Mouse (Mus musculus) cerebellum, adult 2 months (tissue): ENCODE results near the gene Wdfy3. TPM values are rescaled to one million over a fixed set of nuclear protein-coding genes. Genes with fewer than 3 reads are reported as not detected.

Source experiments
- DNase-seq, 2 experiments: peaks; one replicate each; pipeline ENCODE4 v3.0.0; 2021
- H3K27ac ChIP-seq: fragments of 200-500 bp; 2 replicates; pipeline ENCODE4 v1.5.1; 2012; ENCODE audit warnings: low read length, control low read depth, inconsistent platforms; ENCODE audit not compliant: insufficient read depth
- H3K27me3 ChIP-seq: fragments of 200-500 bp; 2 replicates; pipeline ENCODE4 v1.6.1; 2012; ENCODE audit warnings: inconsistent platforms, mild to moderate bottlenecking, low read length, moderate library complexity; ENCODE audit not compliant: control insufficient read depth, insufficient read depth
- H3K4me1 ChIP-seq: fragments of 200-500 bp; 2 replicates; pipeline ENCODE4 v1.6.1; 2011; ENCODE audit warnings: low read length; ENCODE audit not compliant: control insufficient read depth, insufficient read depth
- H3K4me3 ChIP-seq: fragments of 200-500 bp; replicated peaks from 2 replicates; pipeline ENCODE3; 2011; ENCODE audit warnings: mild to moderate bottlenecking, low read depth, low read length, control low read depth; ENCODE audit not compliant: insufficient read depth
- CTCF ChIP-seq: fragments of 200-500 bp; IDR thresholded peaks from 2 replicates; pipeline ENCODE4 v1.5.1; 2011; ENCODE audit warnings: low read depth, mild to moderate bottlenecking, control low read depth, low read length, moderate library complexity, borderline replicate concordance; ENCODE audit not compliant: insufficient read depth
- POLR2A ChIP-seq: fragments of 200-500 bp; IDR thresholded peaks from 2 replicates; pipeline ENCODE4 v1.6.1; 2011; ENCODE audit warnings: low read length, control low read depth, borderline replicate concordance; ENCODE audit not compliant: insufficient read depth
- WGBS: fragments of 180-500 bp; shearing (Covaris S2); methylation state at CpG from one replicate; pipeline ENCODE4 v1.1.7; 2018; 5-methylcytosine and 5-hydroxymethylcytosine counted together
- polyA plus RNA-seq: library from polyadenylated mRNA; depleted of rRNA; stranded (reverse); fragments of >200 nt; gene quantifications from 2 replicates; pipeline ENCODE4 v1.2.3, GENCODE M21; 2012

Gene Wdfy3
- polyA plus RNA-seq, 1 experiment, result 75.4 TPM

- H3K4me1 ChIP-seq, result peaks cover 29% of the 10 kb centered on the region
Observed at GRCm38 (mm10) chr5:101828932-101829331, 240.8 kb downstream of the Wdfy3 start.

GRCm38 (mm10) chr5:101827477-101827876 is 242.2 kb downstream of the Wdfy3 start:
- 61% methylated on average over 12 of the region's 12 CpGs for WGBS
- no peak for DNase-seq
- H3K27ac ChIP-seq, result no peak overlapping the region
- H3K27me3 ChIP-seq, result no peaks in the 10 kb centered on the region
- no peak for TF ChIP-seq POLR2A
- no peak for TF ChIP-seq CTCF
- H3K4me3 ChIP-seq, result no peak overlapping the region
- peaks cover 26% of the 10 kb centered on the region for H3K4me1 ChIP-seq

More at GRCm38 (mm10) chr5:101828932-101829331, 240.8 kb downstream of the Wdfy3 start:
- 28% methylated on average over 3 of the region's 3 CpGs for WGBS
- DNase-seq, result no peak
- H3K27ac ChIP-seq, result no peak overlapping the region
- TF ChIP-seq CTCF (no peak), POLR2A (no peak)
- H3K4me3 ChIP-seq, result no peak overlapping the region
- H3K27me3 ChIP-seq, result no peaks in the 10 kb centered on the region

DNA sequence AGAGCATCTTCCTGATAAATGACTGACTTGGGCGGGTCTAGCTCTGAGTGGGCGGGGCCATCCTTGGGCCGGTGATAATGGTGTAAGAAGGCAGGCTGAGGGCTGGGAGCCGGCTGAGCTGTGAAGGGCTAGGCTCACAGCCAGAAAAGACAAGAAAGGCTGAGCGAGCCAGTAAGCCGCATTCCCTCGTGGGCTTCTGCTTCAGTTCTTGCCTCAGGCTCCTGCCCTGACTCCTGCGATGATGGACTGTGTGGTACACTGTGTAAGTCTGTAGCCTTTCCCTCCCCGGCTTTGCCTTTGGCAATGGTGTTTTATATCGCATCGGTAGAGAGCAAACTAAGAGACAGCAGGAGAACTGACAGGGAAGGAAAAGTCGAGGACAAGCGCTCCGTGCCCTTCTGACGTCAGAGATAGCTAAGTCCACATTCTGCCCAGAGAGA is 243.2 kb downstream of the Wdfy3 start:
- no peaks in the 10 kb centered on the region for H3K27me3 ChIP-seq
- peak; percentile 49 to 60 for DNase-seq
- H3K4me3 ChIP-seq, result peak overlapping the region; percentile 11
- peaks cover 18% of the 10 kb centered on the region for H3K4me1 ChIP-seq
- no peak for TF ChIP-seq CTCF
- TF ChIP-seq POLR2A, result no peak
- 3% methylated on average over 15 of the region's 15 CpGs for WGBS
- no peak overlapping the region for H3K27ac ChIP-seq

DNA sequence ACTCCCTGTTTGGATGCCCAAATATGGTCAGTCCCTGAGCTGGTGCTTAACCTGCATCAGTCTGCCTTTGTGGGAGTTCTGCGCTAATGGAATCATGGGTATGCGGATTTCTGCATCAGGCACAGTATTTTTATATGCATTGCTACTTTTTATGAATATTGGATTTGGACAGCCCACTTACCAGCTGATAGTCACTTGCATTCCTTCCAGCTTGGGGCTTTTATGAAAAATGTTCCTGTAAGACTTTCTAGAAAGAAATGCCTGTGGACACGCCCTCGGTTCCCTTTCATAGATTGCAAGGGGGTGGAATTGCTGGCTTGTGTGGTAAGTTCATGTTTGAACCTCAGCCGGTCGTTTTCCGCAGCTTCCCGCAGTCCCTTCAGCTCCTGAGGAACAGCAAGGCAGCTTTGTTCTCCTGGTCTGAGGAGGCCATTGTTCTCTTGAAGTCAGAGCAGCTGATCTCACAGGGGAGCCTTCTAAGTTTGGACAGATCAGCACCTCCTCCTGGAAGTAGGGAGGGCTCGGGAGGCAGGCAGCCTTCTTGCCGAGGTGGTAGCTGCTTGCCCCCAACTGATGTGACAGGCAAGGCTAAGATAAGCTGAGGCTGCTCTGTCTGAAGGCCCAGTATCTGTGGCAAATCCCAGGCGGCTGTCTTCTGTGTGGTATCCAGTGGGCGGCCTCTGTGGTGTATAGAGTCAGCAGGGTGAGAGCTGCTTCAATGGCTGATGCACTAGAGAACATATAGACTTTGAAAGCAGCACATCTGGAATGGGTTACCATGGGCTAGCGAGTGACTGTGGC is 244.4 kb downstream of the Wdfy3 start:
- Histone ChIP-seq H3K4me3 (no peak overlapping the region), H3K4me1 (peaks cover 12% of the 10 kb centered on the region), H3K27ac (no peak overlapping the region), H3K27me3 (no peaks in the 10 kb centered on the region)
- 58% methylated on average over 13 of the region's 13 CpGs for WGBS
- no peak for TF ChIP-seq CTCF
- no peak for TF ChIP-seq POLR2A
- no peak for DNase-seq

- no peak for TF ChIP-seq CTCF
- TF ChIP-seq POLR2A, result no peak
- Histone ChIP-seq H3K27ac (no peak overlapping the region), H3K4me3 (no peak overlapping the region)
Observed at GRCm38 (mm10) chr5:101822311-101822670, 247.4 kb downstream of the Wdfy3 start.

DNA sequence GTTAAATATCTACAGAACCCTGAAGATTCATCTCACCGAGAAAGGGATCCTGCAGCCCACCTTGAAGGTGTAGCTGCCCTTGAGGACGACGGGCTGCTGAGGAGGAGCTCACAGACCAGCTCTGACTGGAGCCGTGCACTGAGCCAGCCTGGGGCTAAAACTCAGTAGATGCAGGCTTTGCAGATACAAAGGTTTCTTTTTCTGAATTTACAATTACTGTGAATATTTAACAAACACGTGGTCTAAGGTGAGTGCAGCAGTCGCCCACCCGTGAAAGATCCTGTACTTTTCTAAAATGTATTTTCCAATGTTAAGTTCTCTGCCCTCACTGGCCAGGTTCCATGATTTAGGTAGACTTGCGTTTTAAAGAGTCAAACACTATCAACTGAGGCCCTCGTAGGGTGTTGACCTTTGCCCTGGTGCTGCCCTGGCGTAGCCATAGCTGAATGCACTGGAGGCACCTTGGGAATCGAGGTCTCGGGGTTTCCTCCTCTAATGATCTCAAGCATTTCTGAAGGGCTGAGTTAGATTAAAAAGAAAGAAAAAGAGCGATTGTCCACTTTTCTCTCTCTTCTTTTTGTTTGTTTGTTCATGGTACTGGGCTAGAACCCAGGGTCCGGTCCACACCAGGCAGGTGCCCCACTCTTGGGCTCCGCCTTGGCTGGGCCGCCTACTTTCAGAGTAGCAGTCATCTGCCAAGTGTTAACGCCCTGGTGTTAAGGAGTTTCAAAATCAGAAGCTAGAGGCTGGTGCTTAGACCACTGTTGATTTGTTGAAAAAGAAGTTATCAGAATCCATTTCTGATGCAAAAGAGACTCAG is 248.0 kb downstream of the Wdfy3 start:
- H3K27me3 ChIP-seq, result no peaks in the 10 kb centered on the region
- 74% methylated on average over 17 of the region's 17 CpGs for WGBS
- no peak overlapping the region for H3K4me3 ChIP-seq
- TF ChIP-seq CTCF, result no peak
- no peak for TF ChIP-seq POLR2A
- DNase-seq, result no peak
- 0 out of 2 replicates have a peak, but pooled peaks cover 5% of the 10 kb centered on the region for H3K4me1 ChIP-seq
- H3K27ac ChIP-seq, result no peak overlapping the region

More at GRCm38 (mm10) chr5:101822311-101822670, 247.4 kb downstream of the Wdfy3 start:
- 66% methylated on average over 6 of the region's 6 CpGs for WGBS
- Histone ChIP-seq H3K27me3 (no peaks in the 10 kb centered on the region), H3K4me1 (0 out of 2 replicates have a peak, but pooled peaks cover 6% of the 10 kb centered on the region)
- DNase-seq, result no peak

DNA sequence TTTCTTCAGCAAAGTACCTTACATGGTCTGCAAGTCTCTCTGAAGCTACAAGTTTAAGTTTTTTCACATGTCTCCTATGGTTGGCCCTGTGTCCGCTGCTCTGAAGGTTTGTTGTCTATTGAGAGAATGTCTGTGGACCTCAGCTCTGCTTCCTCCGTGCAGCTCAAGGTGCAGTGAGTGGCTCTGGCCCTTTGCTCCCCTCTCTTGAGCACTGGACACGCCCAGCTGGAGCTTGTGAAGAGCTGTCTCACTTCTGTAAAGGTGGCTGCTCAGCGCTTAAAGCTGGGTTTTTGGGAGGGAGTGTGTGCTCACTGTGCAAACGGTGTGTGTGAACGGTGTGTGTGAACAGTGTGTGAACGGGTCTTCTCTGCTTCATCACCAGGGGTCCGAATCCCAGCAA is 248.7 kb downstream of the Wdfy3 start:
- H3K27ac ChIP-seq, result no peak overlapping the region
- no peaks in the 10 kb centered on the region for H3K4me1 ChIP-seq
- no peaks in the 10 kb centered on the region for H3K27me3 ChIP-seq
- WGBS, result 71% methylated on average over 8 of the region's 8 CpGs
- no peak for DNase-seq
- H3K4me3 ChIP-seq, result no peak overlapping the region
- TF ChIP-seq POLR2A, result no peak
- TF ChIP-seq CTCF, result no peak

DNA sequence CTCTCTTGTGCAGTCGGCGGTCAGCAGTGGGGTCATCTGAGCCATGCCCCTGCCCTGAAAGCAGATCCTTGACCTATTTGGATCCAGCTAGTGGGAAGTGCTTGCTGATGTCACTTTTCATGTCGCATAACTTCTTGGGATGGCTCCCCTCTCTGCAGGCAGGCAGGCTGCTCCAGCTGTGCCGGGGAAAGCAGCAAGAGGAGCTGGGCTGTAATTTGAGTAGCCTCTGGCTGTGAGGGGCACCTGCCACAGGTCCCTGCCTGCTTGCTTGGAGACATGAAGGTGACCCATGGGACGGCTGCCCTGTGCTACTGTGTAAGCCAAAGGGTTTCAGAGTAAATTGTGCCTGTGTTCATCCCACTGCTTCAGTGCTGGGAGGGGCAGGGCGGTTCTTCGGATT is 249.9 kb downstream of the Wdfy3 start:
- H3K27me3 ChIP-seq, result no peaks in the 10 kb centered on the region
- no peak for DNase-seq
- TF ChIP-seq CTCF, result no peak
- TF ChIP-seq POLR2A, result no peak
- no peak overlapping the region for H3K4me3 ChIP-seq
- no peaks in the 10 kb centered on the region for H3K4me1 ChIP-seq
- 40% methylated on average over 7 of the region's 7 CpGs for WGBS
- no peak overlapping the region for H3K27ac ChIP-seq
